Mouse (Mus musculus) CH12.LX (cell line): ENCODE results near the gene Rsl1. TPM values are rescaled to one million over a fixed set of nuclear protein-coding genes. Genes with fewer than 3 reads are reported as not detected.
A peak's percentile ranks its signal among the peaks of the same experiment; 100 is the strongest.

ENCODE experiments used
- DNase-seq: peaks from one replicate; pipeline ENCODE4 v3.0.0-alpha.2; 2013; ENCODE audit errors: extremely low read depth
- H3K27ac ChIP-seq: 2 replicates; pipeline ENCODE4 v1.5.1; 2012; ENCODE audit warnings: low read depth, mild to moderate bottlenecking, control low read depth, moderate library complexity; ENCODE audit not compliant: insufficient read depth
- H3K27me3 ChIP-seq: replicated peaks from 2 replicates; pipeline ENCODE3; 2012; ENCODE audit warnings: inconsistent platforms
- H3K36me3 ChIP-seq, 2 experiments: replicated peaks in 1 of 2; 2 replicates each; pipeline versions ENCODE3 to v1.6.1; 2012; ENCODE audit warnings: inconsistent platforms in 1 of 2, low read length in 1 of 2, mild to moderate bottlenecking in 1 of 2, mixed read lengths in 1 of 2, moderate library complexity in 1 of 2; ENCODE audit not compliant: control insufficient read depth in 1 of 2, insufficient read depth in 1 of 2
- H3K4me1 ChIP-seq, 2 experiments: 2 replicates each; pipeline ENCODE4 v1.6.1; 2012; ENCODE audit warnings: inconsistent platforms in 1 of 2, moderate library complexity in 1 of 2; ENCODE audit not compliant: insufficient read depth in 2 of 2, control insufficient read depth in 1 of 2
- H3K4me2 ChIP-seq: 2 replicates; pipeline ENCODE4 v1.6.1; 2012; ENCODE audit warnings: low read depth, mild to moderate bottlenecking, control low read depth; ENCODE audit not compliant: poor library complexity, insufficient read depth, severe bottlenecking
- H3K4me3 ChIP-seq, 3 experiments: fragments of 150-350 bp in 1 of 3; sonication (generic) in 1 of 3; replicated peaks in 1 of 3; 2 replicates each; pipeline versions ENCODE3 to v1.5.1; 2011 to 2012; ENCODE audit warnings: low read depth in 2 of 3, low read length in 2 of 3, mild to moderate bottlenecking in 2 of 3, moderate library complexity in 2 of 3, control low read depth in 1 of 3, improper control_type of control experiment in 1 of 3, inconsistent platforms in 1 of 3, mixed read lengths in 1 of 3; ENCODE audit not compliant: poor library complexity in 1 of 3
- H3K79me2 ChIP-seq: replicated peaks from 2 replicates; pipeline ENCODE4 v1.6.1; 2012; ENCODE audit warnings: mild to moderate bottlenecking, moderate library complexity; ENCODE audit not compliant: control insufficient read depth, poor library complexity, insufficient read depth, severe bottlenecking; ENCODE audit errors: extremely low read depth
- H3K9ac ChIP-seq: 2 replicates; pipeline ENCODE4 v1.6.1; 2012; ENCODE audit warnings: low read depth, mild to moderate bottlenecking, control low read depth, moderate library complexity; ENCODE audit not compliant: insufficient read depth
- H3K9me3 ChIP-seq: replicated peaks from 2 replicates; pipeline ENCODE3; 2012; ENCODE audit warnings: low read length, inconsistent platforms, mixed read lengths
- CHD2 ChIP-seq: IDR thresholded peaks from 2 replicates; pipeline ENCODE4 v1.6.1; 2011; ENCODE audit warnings: low read length, improper control_type of control experiment
- CTCF ChIP-seq, 2 experiments: IDR thresholded peaks in 1 of 2; conservative IDR thresholded peaks in 1 of 2; 2 replicates each; pipeline ENCODE4 v1.5.1; 2011 to 2012; ENCODE audit warnings: low read depth in 2 of 2, low read length in 2 of 2, improper control_type of control experiment in 1 of 2, inconsistent platforms in 1 of 2, mild to moderate bottlenecking in 1 of 2, moderate library complexity in 1 of 2
- JUND ChIP-seq: conservative IDR thresholded peaks from 2 replicates; pipeline ENCODE4 v1.6.1; 2011; ENCODE audit warnings: low read depth, low read length, improper control_type of control experiment
- RAD21 ChIP-seq: IDR thresholded peaks from 2 replicates; pipeline ENCODE4 v1.6.1; 2011; ENCODE audit warnings: low read depth, mild to moderate bottlenecking, low read length, improper control_type of control experiment, moderate library complexity
- SMC3 ChIP-seq: IDR thresholded peaks from 2 replicates; pipeline ENCODE4 v1.6.1; 2011; ENCODE audit warnings: low read depth, low read length, improper control_type of control experiment
- UBTF ChIP-seq: IDR thresholded peaks from 2 replicates; pipeline ENCODE4 v1.6.1; 2012; ENCODE audit warnings: low read depth, mild to moderate bottlenecking, inconsistent platforms, low read length, improper control_type of control experiment, moderate library complexity
- dilution Hi-C: fragments of 300-500 bp; cut with MboI; formaldehyde crosslinking; loops from 2 replicates; pipeline ENCODE4 v1.14.3; 2020; ENCODE audit warnings: low sequenced_read_pairs; ENCODE audit not compliant: extremely low pct_unique_long_range_greater_than_20kb, extremely low pct_ligation_motif_present
- in situ Hi-C: fragments of 300-500 bp; cut with MboI; formaldehyde crosslinking; loops from 3 replicates; pipeline ENCODE4 v1.14.3; 2019; ENCODE audit warnings: low sequenced_read_pairs, low pct_ligation_motif_present, low pct_unique_long_range_greater_than_20kb, mixed read lengths
- polyA plus RNA-seq: library from polyadenylated mRNA; unstranded; fragments of >175 nt; gene quantifications from 2 replicates; pipeline ENCODE4 v1.2.1, GENCODE M21; 2012; ENCODE audit warnings: low read depth; ENCODE audit not compliant: insufficient read length
- total RNA-seq, 2 experiments: library from RNA; depleted of rRNA; stranded (reverse); fragments of 300-350 nt in 1 of 2; fragments of >200 nt in 1 of 2; gene quantifications; 2 replicates each; pipeline ENCODE4 v1.2.3; 2012 to 2014

Rsl1 gene
- total and polyA plus RNA-seq, 3 experiments = 7.4 to 16.0 (median 10.7) TPM

DNA sequence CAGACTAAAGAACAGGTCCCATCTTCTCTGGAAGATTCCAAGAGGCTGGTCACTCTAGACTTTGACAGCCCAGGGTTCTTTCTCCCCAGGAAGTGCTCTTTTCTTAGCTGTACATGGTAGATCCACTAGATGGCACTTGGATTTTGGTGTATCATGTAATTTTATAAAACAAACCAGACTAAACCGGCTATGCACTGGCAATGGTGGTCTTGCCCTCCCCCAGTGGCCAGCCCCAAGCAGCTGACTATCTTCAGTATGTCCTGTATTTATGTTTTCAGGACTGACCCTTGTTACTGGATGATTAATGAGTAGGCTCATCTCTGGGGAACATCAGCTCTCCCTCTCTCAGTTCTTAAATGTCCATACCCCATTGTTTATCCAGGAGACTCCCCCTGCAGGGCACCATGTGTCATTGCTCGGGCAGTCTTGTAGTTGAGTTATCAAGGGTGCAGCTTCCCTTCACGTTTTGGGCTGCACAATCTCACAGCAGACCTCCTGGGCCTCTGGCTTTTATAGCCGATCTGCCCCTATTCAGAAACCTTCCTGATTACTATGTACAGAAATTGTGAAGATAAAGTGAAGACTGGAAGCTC lies 41.1 kb downstream of the Rsl1 start:
- H3K4me2 ChIP-seq = no peak overlapping the region
- H3K79me2 ChIP-seq = no peaks in the 10 kb centered on the region
- in situ Hi-C loops = no loop called here
- no peak overlapping the region for H3K4me3 ChIP-seq
- peak; percentile 66 for DNase-seq
- no peak for TF ChIP-seq JUND
- no peak for TF ChIP-seq UBTF
- peak; percentile 38 for TF ChIP-seq RAD21
- no peak for TF ChIP-seq CHD2
- peak; percentile 34 for TF ChIP-seq SMC3
- peak; percentile 65 to 72 for TF ChIP-seq CTCF (conservative IDR thresholded peaks at IDR 0.05 in 1 of 2, IDR thresholded peaks at IDR 0.05 in 1 of 2; ENCODE audit: low read depth in 2 of 2, low read length in 2 of 2)
- H3K9ac ChIP-seq = no peak overlapping the region
- H3K4me1 ChIP-seq = peaks cover 0 to 6% of the 10 kb centered on the region in 2 experiments; a peak in 1 of 4 replicates
- no peaks in the 10 kb centered on the region for H3K27me3 ChIP-seq
- dilution Hi-C loops = no loop called here
- H3K36me3 ChIP-seq = no peaks in the 10 kb centered on the region
- H3K27ac ChIP-seq = no peak overlapping the region
- H3K9me3 ChIP-seq = peaks cover 3% of the 10 kb centered on the region

Other genes with a start within 250 kb of the Rsl1 start
- 1.2 TPM in 2 replicates for gene Zfp712, start 112.0 kb upstream of the Rsl1 start, total RNA-seq (2012; rRNA removed)
- gene Zfp712, start 112.0 kb upstream of the Rsl1 start, total RNA-seq (2014; rRNA removed) = 1.3 and 1.4 TPM in 2 replicates
- 0.61 and 0.71 TPM in 2 replicates for gene Zfp712, start 112.0 kb upstream of the Rsl1 start, polyA plus RNA-seq
- gene Zfp708, start 75.2 kb upstream of the Rsl1 start, total RNA-seq (2012; rRNA removed) = 0.81 and 1.1 TPM in 2 replicates
- gene Zfp708, start 75.2 kb upstream of the Rsl1 start, total RNA-seq (2014; rRNA removed) = 3.4 and 4.2 TPM in 2 replicates
- gene Zfp708, start 75.2 kb upstream of the Rsl1 start, polyA plus RNA-seq = 1.1 and 1.2 TPM in 2 replicates
- 3.4 and 4.2 TPM in 2 replicates for gene Gm28557, start 64.6 kb upstream of the Rsl1 start, total RNA-seq (2012; rRNA removed)
- gene Gm28557, start 64.6 kb upstream of the Rsl1 start, total RNA-seq (2014; rRNA removed) = 2.9 and 4.5 TPM in 2 replicates
- gene Gm28557, start 64.6 kb upstream of the Rsl1 start, polyA plus RNA-seq = 1.6 TPM in 2 replicates
- gene Rslcan18, start 56.9 kb upstream of the Rsl1 start, total RNA-seq (2012; rRNA removed) = 0.55 TPM in 2 replicates
- 0.18 and 0.81 TPM in 2 replicates for gene Rslcan18, start 56.9 kb upstream of the Rsl1 start, total RNA-seq (2014; rRNA removed)
- 0.20 and 0.57 TPM in 2 replicates for gene Rslcan18, start 56.9 kb upstream of the Rsl1 start, polyA plus RNA-seq
- gene Zfp759, start 51.5 kb upstream of the Rsl1 start, total RNA-seq (2012; rRNA removed) = 2.1 and 2.2 TPM in 2 replicates
- gene Zfp759, start 51.5 kb upstream of the Rsl1 start, total RNA-seq (2014; rRNA removed) = 6.1 and 7.1 TPM in 2 replicates
- 2.6 and 2.7 TPM in 2 replicates for gene Zfp759, start 51.5 kb upstream of the Rsl1 start, polyA plus RNA-seq
- 1.6 and 2.3 TPM in 2 replicates for gene Zfp455, start 21.3 kb downstream of the Rsl1 start, total RNA-seq (2012; rRNA removed)
- 5.6 and 5.7 TPM in 2 replicates for gene Zfp455, start 21.3 kb downstream of the Rsl1 start, total RNA-seq (2014; rRNA removed)
- gene Zfp455, start 21.3 kb downstream of the Rsl1 start, polyA plus RNA-seq = 2.3 and 3.3 TPM in 2 replicates
- gene Zfp458, start 105.3 kb downstream of the Rsl1 start, total RNA-seq (2012; rRNA removed) = 1.6 and 2.3 TPM in 2 replicates
- 3.2 and 3.3 TPM in 2 replicates for gene Zfp458, start 105.3 kb downstream of the Rsl1 start, total RNA-seq (2014; rRNA removed)
- 1.6 and 2.4 TPM in 2 replicates for gene Zfp458, start 105.3 kb downstream of the Rsl1 start, polyA plus RNA-seq
- 0.97 and 0.98 TPM in 2 replicates for gene Zfp457, start 133.3 kb downstream of the Rsl1 start, total RNA-seq (2012; rRNA removed)
- 0.66 TPM in 1 of 2 replicates, not detected in the other for gene Zfp457, start 133.3 kb downstream of the Rsl1 start, total RNA-seq (2014; rRNA removed)
- 0.40 and 0.57 TPM in 2 replicates for gene Zfp457, start 133.3 kb downstream of the Rsl1 start, polyA plus RNA-seq
- gene Zfp595, start 159.4 kb downstream of the Rsl1 start, total RNA-seq (2012; rRNA removed) = 4.6 and 5.4 TPM in 2 replicates
- gene Zfp595, start 159.4 kb downstream of the Rsl1 start, total RNA-seq (2014; rRNA removed) = 10.1 and 13.7 TPM in 2 replicates
- gene Zfp595, start 159.4 kb downstream of the Rsl1 start, polyA plus RNA-seq = 5.4 and 6.4 TPM in 2 replicates
- 1.0 and 1.1 TPM in 2 replicates for gene Gm28044, start 187.4 kb downstream of the Rsl1 start, total RNA-seq (2012; rRNA removed)
- not detected in 2 replicates for gene Gm28044, start 187.4 kb downstream of the Rsl1 start, total RNA-seq (2014; rRNA removed)
- 0.89 and 1.0 TPM in 2 replicates for gene Gm28044, start 187.4 kb downstream of the Rsl1 start, polyA plus RNA-seq
- gene Zfp953, start 187.4 kb downstream of the Rsl1 start, total RNA-seq (2012; rRNA removed) = 1.8 and 2.3 TPM in 2 replicates
- gene Zfp953, start 187.4 kb downstream of the Rsl1 start, total RNA-seq (2014; rRNA removed) = 4.6 and 5.6 TPM in 2 replicates
- 3.6 and 4.2 TPM in 2 replicates for gene Zfp953, start 187.4 kb downstream of the Rsl1 start, polyA plus RNA-seq
- 1.7 and 2.3 TPM in 2 replicates for gene Gm28041, start 202.6 kb downstream of the Rsl1 start, total RNA-seq (2012; rRNA removed)
- 0.61 and 1.1 TPM in 2 replicates for gene Gm28041, start 202.6 kb downstream of the Rsl1 start, total RNA-seq (2014; rRNA removed)
- gene Gm28041, start 202.6 kb downstream of the Rsl1 start, polyA plus RNA-seq = 1.8 TPM in 1 of 2 replicates, not detected in the other
- 4.7 and 5.1 TPM in 2 replicates for gene Zfp456, start 202.6 kb downstream of the Rsl1 start, total RNA-seq (2012; rRNA removed)
- 7.4 and 8.0 TPM in 2 replicates for gene Zfp456, start 202.6 kb downstream of the Rsl1 start, total RNA-seq (2014; rRNA removed)
- gene Zfp456, start 202.6 kb downstream of the Rsl1 start, polyA plus RNA-seq = 2.4 and 3.6 TPM in 2 replicates
- 8.3 and 9.0 TPM in 2 replicates for gene Zfp429, start 226.6 kb downstream of the Rsl1 start, total RNA-seq (2012; rRNA removed)
- 17.4 and 18.2 TPM in 2 replicates for gene Zfp429, start 226.6 kb downstream of the Rsl1 start, total RNA-seq (2014; rRNA removed)
- 8.0 and 10.5 TPM in 2 replicates for gene Zfp429, start 226.6 kb downstream of the Rsl1 start, polyA plus RNA-seq
- 0.47 and 0.63 TPM in 2 replicates for gene Zfp459, start 248.2 kb downstream of the Rsl1 start, total RNA-seq (2012; rRNA removed)
- 0.12 TPM in 1 of 2 replicates, not detected in the other for gene Zfp459, start 248.2 kb downstream of the Rsl1 start, total RNA-seq (2014; rRNA removed)
- not detected in 2 replicates for gene Zfp459, start 248.2 kb downstream of the Rsl1 start, polyA plus RNA-seq